Mouse (Mus musculus) spleen, adult 18-20 months (tissue): ENCODE results near the gene Ifi47.

Source experiments
- DNase-seq, 2 experiments: peaks; one replicate each; pipeline ENCODE4 v3.0.0; 2022; ENCODE audit warnings: mixed read lengths in 2 of 2

Gene Ifi47

DNA sequence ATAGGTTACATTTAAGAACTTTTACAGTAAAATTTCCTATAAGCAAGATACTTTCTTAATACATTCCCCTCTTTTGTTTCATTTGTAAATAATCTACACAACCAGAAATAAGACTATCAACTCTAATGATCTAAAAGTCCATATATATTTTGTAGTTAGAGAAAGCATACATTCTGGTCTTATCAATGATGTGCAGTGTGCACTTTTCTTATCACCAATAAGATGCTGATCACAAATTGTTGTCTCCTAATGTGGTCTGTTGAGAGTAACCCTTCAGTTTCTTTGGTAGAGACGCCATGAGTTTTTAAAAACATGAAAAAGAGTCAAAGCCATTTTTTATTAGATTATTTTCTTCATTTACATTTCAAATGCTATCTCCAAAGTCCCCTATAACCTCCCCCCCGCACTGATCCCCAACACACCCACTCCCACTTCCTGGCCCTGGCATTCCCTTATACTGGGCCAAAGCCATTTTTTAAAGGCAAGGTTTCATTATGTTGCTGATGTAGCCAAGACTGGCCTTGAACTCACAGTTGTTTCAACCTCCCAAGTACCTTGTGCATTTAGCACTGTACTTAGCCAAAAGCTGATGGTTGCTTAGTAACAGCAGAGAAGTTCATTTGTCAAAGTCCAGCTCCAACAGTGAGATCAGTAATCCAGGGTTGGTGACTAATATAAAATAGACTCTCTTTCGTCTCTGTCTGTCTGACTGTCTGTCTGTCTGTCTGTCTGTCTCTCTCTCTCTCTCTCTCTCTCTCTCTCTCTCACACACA lies 13.5 kb downstream of the Ifi47 start:
- DNase-seq = no peak

GRCm38 (mm10) chr11:49090551-49090950 lies 14.2 kb downstream of the Ifi47 start:
- no peak for DNase-seq

GRCm38 (mm10) chr11:49091171-49091570 lies 14.8 kb downstream of the Ifi47 start:
- DNase-seq = no peak

DNA sequence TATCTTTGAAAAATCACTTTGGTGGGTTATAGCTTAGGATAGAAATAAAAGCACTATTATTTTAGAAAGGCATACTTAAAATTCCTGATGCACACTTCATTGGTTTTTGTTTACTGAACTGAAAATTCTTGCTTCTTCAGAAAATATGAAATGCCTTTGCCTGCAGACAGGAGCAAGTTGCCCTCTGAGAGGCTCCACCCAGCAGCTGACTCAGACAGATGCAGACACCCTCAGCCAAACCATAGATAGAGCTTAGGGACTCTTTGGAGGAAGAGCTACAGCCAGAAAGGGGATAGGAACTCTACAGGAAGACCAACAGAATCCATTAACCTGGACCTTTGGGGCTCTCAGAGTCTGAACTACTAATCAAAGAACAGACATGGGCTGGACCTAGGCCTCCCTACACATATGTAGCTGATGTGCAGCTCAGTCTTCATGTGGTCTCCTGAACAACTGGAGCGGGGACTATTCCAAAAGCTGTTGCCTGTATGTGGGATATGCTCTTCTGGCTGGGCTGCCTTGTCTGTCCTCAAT lies 15.7 kb downstream of the Ifi47 start:
- DNase-seq = no peak

- no peak for DNase-seq
Measured at GRCm38 (mm10) chr11:49092786-49093185, 16.4 kb downstream of the Ifi47 start.

DNA sequence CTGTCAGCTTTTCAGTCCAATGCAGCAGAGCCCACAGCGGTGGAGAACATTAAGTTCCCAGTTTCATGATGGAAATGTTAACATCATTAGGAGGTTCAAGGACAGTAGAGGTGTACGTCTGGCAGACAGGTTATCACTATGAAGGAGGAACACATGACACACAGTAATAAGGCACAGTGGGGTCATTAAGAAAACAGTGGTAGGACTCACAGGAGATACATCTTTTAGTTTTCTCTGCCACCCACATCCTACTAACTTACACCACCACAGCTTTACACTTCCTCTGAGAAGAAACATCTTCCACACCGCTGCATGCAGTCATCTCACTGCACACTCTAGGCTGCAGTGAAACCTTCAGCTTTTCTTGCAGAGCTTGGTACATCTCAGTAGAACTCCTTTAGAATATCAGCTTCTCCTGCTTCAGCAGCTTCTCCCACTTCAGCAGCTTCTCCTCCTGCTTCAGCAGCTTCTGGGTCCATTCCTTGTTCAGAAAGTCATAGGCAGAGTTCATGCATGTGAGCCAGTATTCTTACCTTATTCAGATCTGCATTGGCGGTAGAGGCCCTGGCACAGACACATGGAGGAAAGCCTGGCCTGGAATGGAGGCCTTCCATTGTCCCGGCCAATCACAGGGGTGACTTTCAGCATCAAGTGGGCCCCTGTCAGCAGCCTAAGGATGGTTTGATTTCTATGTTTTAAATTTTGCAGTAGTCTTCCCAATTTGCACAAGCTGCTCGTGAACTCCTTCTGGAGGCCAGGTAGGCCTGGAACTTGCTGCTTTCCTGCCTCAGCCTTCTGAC lies 17.7 kb downstream of the Ifi47 start:
- DNase-seq = peak in 1 of 2 experiments; percentile 28

DNA sequence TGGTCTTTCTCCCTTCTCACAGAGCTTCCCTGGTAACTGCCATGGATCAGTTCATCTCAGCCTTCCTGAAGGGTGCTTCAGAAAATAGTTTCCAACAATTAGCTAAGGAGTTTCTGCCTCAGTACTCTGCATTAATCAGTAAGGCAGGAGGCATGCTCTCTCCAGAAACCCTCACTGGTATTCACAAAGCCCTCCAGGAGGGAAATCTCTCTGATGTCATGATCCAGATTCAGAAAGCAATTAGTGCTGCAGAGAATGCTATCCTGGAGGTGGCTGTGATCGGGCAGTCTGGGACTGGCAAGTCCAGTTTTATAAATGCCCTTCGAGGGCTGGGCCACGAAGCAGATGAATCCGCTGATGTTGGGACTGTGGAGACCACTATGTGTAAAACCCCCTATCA lies 19.0 kb downstream of the Ifi47 start:
- DNase-seq = no peak

DNA sequence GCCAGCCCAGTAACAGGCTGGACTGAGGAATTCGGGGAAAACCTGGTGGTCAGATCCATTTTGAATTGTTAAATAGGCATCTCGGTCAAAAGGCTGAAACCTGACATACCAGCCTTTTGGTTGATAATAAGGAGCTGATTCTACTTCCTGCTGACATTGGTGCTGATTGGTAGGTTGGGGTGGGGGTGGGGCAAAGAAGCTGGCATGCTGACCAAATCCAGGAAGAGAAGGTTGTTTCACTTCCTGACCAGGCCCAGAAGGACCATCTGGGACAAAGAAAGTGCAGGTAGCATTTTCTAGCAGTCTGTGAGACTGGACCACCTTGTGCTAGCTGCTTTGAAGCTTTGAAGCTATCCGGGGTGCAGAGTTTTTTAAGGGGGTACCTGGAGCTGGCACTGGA lies 24.0 kb downstream of the Ifi47 start:
- DNase-seq = no peak

- DNase-seq = no peak
Measured at GRCm38 (mm10) chr11:49101500-49101899, 25.1 kb downstream of the Ifi47 start.

DNA sequence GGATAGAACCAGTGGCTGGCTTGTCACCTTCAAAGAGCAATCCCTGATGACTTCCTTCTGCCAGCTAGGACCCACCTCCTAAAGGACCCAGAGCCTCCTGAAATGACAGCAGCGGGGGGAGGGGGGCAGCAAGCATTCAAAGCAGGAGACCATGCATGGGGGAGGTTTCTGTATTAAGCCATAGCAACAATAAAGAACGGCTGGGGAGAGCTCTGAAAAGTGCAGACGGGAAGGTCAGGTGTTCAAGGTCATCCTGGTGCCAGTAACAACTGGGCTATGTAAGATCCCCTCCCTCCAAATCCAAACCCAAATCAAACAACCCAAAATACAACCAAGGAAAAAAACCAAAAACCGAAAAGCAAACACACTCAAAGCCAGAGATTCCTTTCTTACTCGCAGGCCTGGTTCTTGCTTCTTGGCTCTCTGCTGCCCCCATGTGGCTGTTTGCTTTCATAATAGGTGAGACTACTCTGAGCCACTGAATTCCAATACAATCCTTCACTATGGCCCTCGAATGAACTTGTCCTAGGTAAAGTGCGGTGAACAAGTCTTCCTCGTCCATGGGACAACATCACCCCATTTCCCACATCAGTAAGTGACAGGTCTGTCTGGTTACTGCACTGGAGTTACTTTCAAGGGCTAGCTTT lies 26.8 kb downstream of the Ifi47 start:
- DNase-seq = peak; percentile 71 to 91

DNA sequence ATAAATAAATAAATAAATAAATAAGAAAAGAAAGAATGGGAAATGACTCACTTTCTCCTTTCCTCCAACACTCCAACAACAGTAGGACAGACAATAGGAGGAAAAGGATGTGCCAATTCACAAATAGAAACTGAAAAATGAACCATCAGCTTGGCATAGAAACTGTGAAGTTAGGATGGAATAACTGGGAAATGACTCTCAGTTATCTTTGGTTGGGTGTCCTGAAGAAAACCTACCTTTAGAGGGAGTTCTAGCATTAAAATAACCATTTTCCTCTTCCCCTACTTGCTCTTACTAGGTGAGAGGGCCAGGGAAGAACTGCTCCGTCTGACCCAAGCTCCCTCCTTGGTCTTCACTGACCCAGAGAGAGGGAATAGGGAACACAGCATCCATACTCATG lies 29.4 kb downstream of the Ifi47 start:
- no peak for DNase-seq

DNA sequence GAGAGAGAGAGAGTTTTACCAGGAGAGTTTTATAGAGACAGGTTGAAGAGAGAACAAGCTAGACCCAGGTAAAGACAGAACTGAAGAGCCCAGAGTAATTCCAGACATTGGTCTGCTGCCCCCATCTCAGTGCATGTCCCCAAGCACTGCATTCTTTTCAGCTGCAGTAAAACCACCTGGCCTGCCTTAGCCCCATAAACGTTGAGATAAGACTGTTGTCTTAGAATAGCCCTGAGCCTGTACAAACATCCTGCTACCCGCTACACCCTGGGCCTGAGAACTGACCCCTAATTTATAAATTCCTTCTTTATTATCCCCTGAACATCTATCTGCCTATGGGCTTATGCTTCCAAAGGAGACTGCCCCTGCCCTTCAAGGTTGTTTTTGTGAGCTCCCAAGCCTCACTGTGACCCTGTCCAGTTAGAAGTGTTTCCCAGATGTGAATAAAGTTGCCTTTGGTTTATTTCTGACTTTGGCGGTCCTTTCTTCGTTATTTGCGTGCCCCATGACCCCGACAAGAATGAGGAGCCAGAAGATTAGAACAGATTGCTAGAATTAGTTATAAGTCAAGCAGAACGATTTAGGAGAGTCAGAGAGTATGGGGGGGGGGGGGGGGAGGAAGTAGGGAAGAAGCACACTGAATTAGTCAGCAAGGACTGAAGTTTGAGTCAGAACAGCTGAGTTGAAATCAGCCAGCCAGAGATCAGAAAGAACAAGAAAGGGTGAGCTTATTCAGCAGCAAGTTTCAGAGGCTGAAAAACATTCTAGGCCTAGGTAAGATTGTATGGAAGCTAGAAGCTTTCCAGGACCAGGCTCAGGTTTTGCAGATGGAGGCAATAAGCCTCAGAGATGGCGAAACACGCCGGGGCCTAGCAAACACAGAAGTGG lies 31.5 kb downstream of the Ifi47 start:
- no peak for DNase-seq

DNA sequence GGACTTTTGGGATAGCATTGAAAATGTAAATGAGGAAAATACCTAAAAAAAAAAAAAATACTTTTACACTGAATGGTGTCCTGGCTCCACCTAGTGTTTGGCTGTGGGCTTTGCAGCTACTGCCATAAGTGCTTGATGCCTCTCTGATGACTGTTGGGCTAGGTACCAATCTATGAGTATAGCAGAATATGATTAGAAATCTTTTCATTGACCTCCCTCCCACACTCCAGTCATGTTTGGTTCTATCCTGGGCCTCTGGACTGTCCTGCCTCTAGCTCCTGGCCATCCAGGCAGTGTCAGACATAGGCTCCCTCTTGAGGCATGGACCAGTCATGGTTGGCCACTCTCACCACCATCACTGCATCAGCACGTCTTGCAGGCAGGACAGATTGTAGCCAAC lies 32.4 kb downstream of the Ifi47 start:
- peak in 1 of 2 experiments; percentile 48 for DNase-seq

DNA sequence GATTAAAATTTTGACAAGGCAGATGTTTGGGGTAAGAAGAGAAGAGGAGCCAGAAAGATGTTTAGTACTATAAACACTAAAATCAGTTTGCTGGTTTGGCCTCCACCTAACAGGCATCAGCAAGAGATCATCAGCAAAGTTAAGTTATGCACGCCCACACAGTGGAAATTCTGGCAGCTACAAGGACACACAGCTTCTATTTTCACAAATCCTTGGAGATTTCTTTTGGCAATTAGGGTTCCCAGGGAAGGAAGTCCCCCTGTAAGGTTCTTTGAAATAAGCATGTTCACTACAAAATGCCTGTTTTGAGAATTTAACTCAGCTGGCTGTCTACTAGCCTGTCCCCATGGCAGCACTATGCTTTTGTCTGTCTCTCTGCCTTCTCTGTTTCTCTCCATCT lies 34.6 kb downstream of the Ifi47 start:
- DNase-seq = no peak

DNA sequence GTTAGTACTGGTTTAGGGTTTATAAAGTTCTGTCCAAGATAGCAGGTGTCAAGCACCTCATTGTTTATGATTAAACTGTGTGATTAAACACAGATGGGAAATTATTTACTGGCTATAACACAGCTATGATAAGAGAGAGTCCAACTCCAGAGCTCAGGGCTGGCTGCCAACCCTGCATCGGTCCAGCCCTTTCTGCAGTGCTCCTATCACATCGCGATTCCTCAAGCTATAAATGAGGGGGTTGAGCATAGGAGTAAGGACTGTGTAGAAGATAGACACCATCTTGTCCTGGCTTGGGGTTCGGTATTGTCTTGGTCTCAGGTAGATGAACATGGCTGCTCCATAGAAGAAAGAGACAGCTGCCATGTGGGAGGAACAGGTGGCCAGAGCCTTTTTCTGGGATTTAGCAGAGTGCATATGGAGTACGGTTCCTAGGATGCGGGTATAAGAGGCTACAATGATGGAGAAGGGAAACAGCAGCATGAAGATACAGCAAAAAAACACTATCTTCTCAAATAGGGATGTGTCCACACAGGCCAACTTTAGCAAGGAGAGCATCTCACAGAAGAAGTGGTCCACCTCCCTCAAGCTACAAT lies 36.3 kb downstream of the Ifi47 start:
- DNase-seq = no peak

DNA sequence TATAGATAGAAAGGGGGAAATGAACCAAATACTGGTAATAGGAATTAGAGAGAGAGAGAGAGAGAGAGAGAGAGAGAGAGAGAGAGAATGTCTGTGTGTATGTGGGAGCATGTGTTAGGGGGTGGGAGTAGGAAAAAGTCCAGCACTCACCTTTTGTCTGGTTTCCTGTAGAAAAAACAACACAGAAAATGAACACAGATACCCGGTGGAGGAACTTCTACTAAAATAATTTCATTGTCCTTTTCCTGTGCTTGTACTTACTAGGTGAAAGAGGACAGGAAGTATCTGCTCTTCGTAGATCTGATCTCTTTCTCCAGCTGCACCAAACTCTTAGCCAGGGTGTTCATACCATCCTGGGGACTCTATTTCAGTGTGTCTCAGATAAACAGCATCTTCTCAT lies 37.8 kb downstream of the Ifi47 start:
- DNase-seq = no peak

DNA sequence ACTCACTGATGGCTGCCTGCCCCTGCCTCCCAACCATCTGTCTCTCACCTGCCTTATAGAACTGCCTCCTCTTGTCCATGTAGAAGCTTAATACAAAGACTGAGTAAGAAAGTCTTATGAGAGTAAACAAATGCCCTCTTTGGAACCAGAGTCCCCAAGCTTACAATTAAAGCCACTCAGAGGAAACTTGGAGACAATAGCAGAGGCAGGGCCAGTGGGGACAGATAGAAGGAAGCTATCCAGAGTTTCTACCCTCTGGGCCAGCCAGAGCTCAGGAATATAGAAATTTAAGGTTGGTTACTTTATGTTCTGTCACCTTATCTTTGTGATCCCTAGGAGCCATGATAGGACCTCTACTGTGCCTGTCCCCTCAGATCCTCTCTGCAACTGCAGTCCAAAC lies 38.4 kb downstream of the Ifi47 start, which contains the start of gene Olfr1396:
Gene Olfr1396 (minus strand): TSS at position 101 of the 400 bp plus-strand sequence.
- DNase-seq = no peak

GRCm38 (mm10) chr11:49119635-49120034 lies 43.2 kb downstream of the Ifi47 start:
- DNase-seq = no peak

- no peak for DNase-seq
Measured at GRCm38 (mm10) chr11:49124169-49124568, 47.8 kb downstream of the Ifi47 start.

DNA sequence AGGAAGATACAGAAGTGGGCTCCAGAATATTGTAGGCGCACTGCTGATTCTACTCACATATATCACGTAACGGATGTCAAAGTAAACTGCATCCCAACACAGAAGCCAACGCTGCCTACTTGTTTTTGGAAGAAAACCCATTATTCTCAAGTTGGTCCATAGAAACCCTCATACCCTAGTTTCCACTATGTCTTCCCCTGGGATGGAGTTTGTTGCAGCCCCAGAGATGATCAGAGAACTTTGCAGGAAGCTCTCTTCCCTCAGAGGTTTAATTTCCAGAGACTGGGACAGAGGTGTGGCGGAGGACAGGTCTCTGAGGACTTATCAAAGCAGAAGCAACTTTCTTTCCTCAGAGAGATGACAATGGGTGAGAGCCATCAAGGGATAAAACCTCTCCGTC lies 65.6 kb downstream of the Ifi47 start, which contains the start of gene Olfr1395:
Gene Olfr1395 (plus strand): TSS at position 301 of the 400 bp plus-strand sequence.
- DNase-seq = no peak
